Mouse (Mus musculus): ENCODE measurements around the gene Lrp1.

Lrp1 gene

DNA sequence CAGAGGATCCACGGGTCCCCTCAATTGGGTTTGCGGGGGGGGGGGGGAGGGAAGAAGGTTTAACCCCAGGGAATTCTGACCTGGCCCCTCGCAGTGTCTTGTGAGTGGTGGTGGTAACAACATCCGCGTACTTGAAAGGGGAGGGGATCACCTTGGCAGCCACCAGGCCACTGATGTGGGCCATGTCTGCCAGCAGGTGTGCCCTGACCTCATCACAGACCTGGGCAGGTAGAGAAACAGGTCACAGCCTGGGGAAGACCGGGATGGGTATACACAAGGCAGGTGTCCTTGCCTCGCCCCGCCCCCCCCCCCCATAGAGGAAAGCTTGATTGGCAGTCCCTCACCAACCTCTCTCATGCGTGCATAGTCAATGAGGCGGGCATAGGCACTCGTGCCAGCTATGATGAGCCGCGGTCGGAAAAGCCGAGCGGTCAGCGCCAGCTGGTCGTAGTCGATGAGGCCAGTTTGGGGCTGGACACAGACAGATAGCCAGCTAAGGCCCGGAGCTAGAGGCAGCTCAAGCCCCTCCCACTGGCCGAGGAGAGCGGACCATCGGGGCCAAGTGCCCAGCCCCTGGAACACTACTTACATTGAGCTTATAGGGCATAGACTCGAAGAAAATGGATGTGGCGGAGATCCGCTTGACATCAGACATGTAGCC is 101.8 kb downstream of the Lrp1 start:
- DNase-seq: no peak

DNA sequence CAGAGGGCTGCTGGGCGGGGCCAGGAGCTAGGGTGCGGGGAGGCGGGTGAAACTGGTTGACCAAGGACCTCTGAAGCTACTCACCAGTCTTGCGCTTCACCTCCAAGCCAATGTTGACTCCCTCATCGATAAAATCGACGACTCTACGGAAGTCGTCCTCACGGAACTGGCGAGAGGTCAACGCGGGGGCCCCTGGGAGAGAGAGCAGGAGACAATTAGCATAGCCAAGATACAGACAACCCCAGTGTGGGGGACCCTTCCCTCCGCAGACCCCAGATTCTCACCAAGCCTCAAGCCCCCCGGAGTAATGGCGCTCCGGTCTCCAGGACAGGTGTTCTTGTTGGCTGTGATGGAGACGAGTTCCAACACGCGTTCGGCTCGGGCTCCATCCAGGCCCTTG is 103.0 kb downstream of the Lrp1 start:
- DNase-seq: no peak

DNA sequence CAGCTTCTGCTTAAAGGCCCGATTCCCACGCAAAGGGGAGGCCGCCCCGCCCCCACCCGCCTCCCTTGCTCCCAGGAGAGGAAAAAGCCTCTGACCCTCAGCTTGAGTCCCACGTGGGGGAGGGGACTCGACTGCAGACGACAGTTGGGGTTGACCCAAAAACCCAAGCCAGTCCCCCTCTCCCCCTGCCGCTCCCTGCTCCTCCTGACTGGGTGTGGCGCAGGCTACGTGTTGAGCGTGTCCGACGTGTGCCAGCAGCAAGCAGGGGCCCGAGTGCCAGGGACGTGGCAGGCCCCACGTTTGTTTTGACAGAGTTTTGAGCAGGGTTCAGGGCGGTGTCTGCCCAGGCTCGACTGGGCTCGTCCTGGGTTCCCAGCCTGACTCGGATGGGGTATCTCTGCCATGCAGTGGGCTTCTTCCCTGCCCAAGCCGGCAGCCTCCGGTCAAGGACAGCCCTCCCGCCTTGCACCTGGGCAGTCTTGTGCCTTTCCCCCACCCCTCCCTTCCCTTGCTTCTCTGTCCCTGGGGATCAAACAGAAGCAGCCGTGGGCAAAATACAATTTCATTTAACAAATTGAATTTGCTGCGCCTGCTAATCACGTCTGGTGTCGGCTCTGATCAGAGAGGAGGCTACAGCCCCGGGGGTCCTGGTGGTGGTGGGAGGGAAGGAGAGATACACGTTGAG is 104.2 kb downstream of the Lrp1 start:
- DNase-seq: peak; percentile 74 to 80

DNA sequence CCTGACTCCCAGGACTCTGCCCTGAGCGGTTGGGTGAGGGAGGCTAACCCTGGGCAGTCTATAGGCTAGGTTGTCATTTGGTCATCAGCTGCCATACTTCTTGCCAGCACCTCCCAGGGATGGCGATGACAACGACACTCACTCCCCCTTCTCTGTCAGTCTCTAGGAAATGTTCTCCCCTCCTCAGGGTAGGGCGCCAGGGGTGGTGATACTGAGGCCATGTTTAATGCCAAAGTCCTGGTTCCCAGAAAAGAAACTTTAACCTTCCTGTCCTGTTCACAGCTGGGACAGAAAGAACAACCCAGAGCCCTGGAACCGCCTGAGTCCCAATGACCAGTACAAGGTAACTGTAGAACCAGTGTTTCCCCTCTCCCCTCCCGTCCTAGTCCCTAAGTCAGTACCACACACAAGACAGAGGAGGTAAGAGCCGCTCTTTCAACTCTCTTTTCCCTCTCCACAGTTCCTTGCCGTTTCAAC is 104.9 kb downstream of the Lrp1 start:
- no peak for DNase-seq

DNA sequence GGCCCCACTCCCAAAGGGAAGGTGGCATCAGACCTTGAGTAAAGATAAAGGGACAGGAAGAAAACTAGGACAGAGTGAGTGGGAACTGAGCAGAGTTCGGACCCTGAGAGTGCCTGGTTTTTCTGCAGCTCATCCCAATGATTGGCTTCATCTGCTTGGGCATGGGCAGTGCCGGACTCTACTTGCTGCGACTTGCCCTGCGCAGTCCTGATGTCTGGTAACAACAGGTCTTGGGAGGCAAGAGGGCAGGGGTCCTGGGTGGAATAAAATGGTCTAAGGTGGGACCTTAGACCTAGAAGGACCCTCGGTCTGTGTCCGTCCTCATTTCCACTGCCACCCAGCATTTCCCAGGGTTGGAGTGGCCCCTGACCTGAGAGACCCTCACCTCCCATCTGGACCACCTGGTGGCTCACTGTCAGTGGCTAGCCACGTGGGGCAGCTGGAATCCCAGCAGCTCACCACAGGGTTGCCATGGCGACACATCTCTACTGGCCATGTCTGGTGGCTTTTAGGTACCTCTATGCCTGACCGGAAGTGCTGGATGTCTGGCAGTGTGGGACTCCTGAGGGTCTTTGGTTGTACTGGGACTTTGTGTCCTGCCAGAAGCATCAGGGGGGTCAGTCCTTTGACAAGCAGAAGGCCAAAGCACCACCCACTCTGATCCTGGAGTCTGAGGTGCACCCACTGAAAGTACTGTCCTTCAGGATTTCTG is 105.5 kb downstream of the Lrp1 start:
- no peak for DNase-seq

DNA sequence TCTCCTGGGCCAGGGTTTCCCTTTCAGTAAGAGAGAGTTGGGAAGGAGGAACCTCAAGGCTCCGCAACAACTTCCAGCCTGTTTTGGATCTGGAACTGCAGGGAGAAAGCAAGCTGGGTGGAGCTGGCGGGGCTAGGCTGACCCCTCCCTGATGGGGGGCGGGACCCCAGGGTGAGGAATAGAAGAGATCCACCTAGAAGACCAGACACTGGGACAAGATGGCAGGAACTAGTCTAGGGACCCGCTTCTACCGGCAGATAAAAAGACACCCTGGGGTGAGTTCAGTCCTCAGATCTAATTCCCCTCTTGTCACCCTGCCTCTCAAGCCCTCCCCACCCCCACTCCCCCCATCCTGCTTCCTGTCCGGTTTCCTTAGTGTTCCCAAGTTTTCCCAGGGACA is 106.2 kb downstream of the Lrp1 start, which contains the start of gene Ndufa4l2:
TSS of gene Ndufa4l2 (plus strand) at position 204 of the 400 bp plus-strand sequence.
- DNase-seq: peak; percentile 63 to 71

DNA sequence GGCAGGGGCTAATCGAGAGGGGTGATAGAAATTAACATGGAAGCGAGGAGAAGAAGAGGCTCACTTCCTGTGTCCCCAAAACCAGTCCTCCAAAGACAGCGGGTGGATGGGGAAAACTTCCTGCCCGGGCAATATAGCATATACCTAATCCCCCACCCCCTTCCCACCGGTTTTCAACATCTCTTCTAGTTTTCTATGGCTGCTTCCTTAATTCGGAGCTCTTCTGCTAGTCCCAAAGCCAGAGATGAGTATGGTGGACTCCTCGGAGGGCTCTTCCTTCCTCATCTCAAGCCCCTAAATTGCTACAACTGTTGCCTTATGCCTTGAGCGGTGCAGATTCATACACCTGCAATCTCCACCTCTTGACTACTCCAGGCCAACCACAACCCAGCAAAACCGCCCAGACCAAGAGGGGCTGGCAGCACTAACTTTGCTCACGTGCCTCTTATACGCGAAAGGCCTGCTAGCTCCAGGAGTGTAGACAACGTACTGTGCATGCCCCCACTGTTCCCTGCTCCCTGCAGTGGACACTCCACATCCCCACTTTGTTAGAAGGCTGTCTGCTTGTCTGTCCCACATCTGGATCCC is 106.7 kb downstream of the Lrp1 start:
- no peak for DNase-seq

DNA sequence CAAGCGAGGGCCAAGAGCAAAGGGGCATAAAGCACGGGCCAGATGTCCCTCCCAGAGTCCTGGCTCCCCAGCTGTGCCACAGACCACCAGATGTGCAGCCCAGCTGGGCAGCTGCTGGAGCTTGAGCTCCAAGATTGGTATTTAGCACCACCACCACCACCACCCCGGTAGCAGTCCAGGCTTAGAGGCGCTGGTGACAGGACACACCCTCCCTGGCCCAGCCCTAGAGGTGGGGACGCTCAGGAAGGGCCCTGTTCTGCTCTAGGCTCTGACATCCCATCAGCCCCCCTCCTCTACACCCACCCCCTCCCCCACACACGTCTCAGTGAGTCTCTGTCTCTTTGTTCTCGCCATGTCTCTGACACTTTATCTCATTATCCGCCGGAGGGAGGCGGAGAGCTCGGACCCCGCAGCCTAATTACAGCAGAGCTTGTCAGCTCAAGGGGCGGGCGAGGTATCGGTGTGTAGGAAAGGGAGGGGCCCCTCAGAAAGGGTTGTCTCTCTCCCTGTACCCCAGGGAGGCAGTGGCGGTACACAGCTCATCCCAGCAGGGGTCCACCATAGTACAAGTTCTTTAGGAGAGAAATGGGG is 107.4 kb downstream of the Lrp1 start:
- no peak for DNase-seq

DNA sequence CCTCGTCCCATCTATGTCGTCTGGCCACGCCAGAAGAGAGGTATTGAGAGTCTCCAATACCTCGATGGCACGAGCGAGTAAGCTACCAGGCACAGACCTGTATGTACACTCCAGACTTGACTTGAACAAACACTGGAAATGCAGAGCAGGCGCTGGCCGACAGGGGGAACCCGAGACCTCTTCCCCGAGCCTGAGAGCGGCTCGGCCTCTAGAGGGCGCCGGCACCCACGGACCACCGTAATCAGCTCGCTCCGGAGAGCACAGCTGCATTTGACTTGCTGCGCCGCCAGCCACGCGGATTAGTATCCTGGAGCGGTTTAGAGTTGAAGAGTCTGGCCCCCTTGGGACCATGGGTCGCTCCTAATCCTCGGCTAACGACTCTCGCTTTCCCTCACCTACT is 108.1 kb downstream of the Lrp1 start:
- peak; percentile 96 to 97 for DNase-seq

DNA sequence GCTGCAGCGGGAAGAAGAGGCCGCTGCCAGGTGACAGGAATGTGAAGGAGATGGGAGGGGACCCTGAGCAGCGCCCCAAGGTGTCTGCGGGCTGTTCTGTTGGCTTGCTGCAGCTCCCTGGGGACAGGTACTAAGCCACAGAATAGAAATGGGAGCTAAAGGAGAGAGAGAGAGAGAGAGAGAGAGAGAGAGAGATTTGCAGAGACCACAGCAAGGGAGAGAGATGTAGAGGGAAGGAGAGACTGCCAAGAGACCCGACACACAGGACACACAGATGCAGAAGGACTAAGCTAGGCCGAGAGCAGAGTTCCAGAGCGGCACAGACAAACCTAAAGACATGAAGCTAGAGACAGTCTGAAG is 108.7 kb downstream of the Lrp1 start:
- DNase-seq: no peak

DNA sequence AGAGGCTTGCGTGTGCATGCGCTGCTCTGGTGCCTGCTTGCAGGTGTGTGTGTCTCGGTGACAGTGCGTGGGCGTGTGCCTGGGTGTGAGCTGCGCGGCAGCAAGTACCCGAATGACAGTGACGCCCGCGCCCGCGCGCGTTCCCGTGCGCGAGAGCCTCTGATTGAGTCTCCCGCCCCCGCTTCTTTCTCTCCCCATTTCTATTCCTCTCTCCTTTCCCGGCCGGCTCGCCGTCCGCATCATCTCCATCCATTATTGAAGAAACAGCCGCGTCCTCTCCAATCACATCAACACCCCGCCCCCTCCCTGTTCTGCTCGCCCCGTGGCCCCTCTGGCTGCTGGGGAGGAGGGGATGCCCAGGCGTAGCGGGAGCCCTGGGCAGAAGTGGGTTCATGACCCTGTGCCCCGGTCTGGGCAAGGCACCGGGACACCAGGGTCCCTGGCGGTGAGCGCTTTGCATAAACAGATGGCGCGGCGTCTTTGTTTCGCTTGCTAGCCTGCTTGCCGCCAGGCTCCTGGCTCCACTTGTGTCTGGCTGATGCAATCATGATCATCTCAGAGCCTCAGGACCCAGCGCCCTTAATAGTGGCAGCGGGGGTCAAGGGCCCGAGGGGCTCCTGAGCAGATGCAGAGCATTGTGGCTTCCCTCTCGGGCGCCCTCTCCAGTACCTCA is 109.2 kb downstream of the Lrp1 start:
- peak; percentile 50 to 61 for DNase-seq

DNA sequence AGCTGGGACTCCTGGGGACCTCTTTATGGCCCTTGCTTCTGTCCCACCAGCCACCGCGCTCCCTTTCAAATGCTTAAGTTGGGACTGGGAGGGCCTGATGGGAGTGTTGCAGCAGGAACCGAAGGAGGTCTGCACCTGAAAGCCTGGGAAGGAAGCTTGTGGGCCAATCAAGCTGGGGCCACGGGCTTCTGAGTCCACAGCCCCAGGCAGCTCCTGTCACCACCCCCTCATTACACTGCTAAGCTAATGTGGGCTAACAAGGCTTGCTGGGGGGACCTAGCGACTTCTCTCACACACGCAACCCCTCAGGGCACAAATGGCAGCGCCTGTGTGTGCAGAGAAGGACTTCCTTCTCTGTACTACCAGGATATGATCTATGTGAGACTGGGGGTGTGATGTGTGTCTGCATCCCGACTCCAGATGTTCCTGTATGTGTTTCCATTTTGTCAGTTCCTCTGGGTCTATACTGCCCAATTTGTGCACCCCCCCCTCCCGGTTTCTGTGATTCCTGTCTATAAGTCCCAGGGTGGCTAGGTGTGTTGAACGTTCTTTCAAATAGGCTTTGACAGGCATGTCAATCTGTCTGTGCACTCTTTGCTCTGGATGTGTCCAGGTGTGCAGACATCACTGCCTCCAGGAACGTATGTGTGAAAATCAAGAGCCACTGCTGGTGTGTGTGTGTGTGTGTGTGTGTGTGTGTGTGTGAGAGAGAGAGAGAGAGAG is 109.9 kb downstream of the Lrp1 start:
- DNase-seq: peak in 1 of 2 experiments; percentile 4

DNA sequence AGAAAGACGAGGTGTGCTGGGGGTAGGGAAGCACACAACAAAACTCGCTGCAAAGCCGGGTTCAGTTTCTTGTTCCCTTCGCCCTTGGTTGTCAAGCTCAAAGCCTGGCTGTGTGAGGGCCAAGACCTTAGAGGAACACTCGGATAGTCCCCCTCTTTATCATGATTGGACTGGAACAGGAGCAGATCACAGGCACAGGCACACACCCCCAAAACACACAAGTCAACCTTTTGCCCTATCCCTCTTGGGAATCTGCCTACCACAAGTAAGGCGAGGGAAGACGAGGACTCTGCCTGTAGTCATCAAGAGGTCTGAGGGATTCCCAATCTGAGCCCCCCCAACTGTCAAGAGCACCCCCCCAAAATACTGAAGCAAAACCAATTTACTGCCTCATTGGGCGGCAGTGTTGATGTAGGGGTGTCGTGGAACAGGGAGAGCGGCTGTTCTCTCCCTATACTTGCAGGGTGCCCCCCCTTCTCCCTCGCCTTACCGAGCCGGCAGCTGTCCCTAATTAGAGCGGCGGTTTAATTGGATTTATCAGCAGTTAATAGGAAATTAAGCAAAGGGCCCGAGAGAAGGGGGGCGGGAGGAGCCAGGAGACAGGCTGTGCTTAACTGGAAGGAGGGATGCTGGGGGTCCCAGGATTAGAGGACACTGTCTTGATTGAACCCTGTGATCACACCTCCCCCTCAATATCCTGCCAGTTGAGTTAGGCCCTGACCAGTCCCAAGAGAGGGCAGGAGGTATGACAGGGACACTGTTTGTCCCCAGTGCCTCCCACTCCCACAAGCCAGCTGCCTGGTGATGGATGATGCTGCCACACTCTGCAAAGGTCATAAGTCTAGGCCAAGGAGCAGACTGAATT is 110.9 kb downstream of the Lrp1 start:
- peak; percentile 16 to 39 for DNase-seq

DNA sequence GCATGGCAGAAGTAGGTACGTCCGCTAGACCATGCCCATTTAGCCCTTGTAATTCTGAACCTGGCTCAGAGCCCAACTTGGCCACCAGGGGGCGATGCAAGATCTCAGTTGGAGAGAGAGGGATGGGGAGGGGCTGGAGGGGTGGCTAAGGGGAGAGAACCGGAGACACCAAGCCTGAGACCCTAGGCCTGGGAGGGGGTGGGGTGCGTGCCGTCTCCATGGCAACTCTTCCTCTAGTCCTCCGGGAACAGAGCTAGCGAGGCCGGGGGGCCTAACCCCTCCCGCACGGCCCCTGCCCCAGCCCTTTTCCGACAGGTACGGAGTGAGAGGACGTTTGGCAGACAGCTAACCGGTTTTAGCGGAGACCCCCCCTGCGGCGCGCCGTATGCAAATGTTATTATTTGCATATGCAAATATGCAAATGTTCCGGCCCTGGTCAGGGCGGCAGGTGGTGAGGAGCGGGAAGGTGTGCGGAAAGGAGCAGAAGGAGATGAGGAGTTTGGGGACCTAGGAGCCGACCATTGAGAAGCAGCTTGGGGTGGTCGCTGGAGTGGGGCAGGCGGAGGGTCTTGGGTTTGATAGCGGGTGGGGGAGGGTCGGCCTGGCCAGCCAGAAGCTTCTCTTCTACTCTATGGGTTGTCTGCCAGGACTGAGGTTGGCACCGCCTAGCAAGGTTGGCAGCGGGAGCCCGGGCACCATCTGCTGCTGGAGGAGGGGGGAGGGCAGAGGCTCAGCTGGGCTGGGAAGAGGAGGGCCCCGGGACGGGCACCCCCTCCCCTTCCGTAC is 111.7 kb downstream of the Lrp1 start:
- peak; percentile 95 for DNase-seq

DNA sequence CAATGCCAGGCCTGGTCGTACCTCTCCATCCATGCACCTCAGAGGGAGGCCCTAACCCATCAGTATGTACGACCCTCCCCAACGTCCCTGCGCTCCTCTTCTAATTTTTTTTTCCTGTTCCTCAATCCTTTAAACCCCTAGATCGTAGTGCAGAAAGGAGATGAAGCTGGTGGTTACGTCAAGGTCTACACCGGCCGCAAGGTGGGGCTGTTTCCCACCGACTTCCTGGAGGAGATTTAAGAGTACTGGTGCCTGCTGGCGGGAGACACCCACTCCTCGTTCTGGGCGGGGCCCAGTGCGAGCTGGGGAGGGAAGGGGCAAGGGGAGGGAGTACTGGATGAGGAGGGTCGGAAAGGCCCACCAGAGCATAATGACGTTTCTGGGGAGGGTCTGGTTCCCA is 112.7 kb downstream of the Lrp1 start:
- peak; percentile 90 to 92 for DNase-seq

DNA sequence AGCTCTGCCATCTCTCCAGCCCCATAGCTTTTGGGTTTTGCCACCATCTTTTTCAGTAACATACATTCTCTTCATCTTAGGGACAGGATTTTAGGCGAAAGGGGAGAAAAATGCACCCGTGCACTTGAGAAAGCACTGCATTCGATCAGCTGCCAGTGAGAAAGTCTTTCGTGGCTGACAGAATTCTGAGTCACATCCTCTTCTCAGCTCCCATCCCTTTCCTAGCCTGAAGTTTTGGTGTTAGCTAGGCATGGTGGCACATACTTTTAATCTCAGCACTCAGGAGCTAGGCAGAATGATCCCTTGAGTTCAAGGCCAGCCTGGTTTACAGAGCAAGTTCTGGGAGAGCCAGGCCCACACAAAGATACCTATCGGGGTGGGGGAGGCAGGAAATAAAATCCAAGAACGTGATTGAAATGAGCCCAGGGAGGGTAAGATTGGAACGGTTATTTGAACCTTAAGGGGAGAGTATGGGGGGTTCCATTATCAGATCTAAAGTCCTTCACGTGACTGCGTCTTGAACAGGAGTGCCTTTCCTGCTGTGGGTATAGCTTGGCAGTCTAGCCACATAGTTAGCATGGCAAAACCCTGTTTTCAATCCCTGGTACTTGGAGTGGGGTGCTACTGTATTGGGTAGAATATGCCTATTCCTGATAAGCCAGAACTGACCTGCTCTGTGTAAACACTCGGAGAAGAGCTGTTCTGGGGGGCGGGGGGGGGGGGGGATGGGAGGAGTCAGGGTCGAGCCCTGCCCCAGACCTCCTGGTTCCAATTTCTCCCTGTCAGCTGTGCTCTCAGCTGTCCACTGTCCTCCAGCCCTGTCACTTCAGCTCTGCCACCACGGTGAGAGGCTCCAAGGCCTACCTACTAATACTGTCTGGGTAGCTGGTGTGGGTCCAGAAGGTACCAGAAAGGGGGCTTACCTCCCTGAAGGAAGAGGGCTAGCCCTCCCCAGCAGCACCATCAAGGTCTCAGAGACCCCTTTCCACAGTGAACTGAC is 119.8 kb downstream of the Lrp1 start, which contains the start of gene Stac3:
TSS of gene Stac3 (plus strand) at position 793 of the 1,000 bp plus-strand sequence.
- DNase-seq: no peak

DNA sequence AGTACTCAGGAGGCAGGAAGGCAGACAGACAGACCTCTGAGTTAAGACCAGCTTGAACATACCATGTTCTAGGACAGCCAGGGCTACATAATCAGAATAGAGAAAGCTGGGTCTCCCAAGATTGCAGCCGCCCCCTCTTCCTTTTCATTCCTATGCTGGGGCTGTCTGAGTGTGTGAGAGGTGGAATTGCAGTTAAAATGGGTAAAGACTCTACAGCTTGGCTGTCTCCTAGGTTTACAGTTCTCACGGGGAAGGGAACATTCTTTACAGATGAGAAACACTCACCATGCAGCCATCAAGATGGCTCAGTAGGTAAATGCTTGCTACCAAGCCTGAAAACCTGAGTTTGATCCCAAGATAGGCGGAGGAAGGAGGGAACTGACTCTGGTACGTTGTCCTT is 120.9 kb downstream of the Lrp1 start:
- no peak for DNase-seq

DNA sequence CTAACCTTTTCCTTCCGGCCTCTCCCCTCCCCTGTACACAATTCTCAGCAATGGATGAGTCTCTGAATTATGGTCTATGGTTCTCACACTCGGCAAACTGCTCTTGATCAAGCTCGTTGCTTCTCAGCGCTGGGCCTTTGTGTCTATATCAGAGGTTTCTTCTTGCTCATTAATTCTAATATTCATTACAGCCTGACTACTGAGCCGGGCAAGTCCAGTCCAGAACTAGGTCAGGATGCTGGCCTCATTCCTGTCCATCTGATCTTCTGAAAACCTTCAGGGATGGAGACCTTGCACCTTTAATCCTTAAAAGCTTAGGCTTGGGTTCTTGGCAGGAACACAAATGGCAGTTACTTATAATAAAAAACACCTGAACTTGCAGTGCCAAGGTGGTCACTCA is 121.4 kb downstream of the Lrp1 start:
- DNase-seq: no peak

DNA sequence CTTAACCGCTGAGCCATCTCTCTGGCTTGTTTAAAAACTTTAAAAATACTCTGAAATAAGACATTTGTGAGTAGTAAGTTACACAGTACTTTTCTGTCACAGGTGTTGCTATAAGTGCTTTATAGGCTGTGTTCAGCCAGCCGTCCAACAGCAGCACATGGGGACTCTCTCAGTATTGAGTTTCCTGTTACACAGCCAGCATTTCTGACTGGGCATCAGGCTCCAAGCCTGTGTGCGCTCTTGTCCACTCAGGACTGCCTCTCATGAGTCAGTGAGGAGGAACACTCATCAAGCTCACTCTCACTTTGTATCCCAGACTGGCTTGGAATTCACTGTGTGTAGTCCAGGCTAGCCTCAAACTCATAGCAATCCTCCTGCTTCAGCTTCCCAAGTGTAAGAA is 124.8 kb downstream of the Lrp1 start:
- no peak for DNase-seq

All from kidney, postnatal 4 days (tissue).